Mouse (Mus musculus): ENCODE data around the gene Pex5.

Pex5 gene

DNA sequence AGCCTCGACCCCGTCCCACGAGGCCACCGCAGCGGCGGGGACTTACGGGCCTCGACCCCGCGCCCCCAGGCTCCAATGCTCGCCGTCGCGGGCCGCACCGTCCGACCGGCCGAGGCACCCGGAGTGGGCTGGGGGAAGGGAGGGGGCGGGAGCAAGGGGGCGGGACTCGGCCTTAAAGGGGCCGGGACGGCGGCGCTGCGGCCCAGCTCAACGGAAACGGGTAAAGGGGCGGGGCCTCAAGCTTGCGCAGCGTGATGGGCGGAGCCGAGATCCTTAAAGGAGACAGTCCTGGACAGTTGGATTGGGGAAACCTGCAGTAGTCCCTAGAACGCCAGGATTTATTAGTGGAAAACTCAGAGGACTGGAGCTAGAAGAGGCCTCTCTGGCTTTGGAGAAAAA is at the start of gene Pex5:
Gene Pex5 (minus strand): TSS at position 141 of the 399 bp plus-strand sequence.
- ChIA-PET POLR2A (interaction anchor here (0.6 to 7.6 kb wide), 57 partner anchors 9 to 1808 kb away, joined by 3 to 139 read pairs (median 4); partner anchors contain the start of genes Clstn3 (in 3 of the 4), Grcc10 (in 3 of the 4), Lpcat3 (in 2 of the 4) and C1rl (in 1 of the 4)), CTCF (interaction anchor here (0.6 to 3.2 kb wide), 30 partner anchors 10 to 1745 kb away, joined by 3 to 11 read pairs (median 3); partner anchors contain the start of genes C1rl (in 2 of the 4) and Lpcat3 (in 1 of the 4))

DNA sequence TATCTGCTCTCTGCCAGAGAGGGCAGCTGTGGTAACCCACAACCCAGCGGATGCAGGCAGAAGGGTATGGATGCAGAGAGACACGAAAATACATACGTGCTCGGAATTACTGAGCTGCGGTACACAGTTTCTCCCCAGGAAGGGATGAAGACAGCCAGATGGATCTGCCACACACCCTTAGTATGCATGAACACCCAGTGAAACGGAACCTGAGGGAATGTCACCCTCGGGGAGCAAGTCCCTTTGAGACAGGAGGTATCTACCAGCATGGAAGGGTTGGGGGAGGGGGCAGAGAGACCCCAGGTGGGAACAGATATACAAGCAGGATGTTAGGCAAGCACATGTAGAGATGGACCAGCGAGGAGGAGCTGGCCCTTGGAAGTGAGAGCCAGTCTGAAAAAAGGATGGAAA is 49.0 kb upstream of the Pex5 start:
- ChIA-PET POLR2A (interaction anchor here in 3 of 4 experiments (0.7 to 5.3 kb wide), 12 partner anchors 10 to 278 kb away, joined by 3 to 65 read pairs (median 4); partner anchors contain the start of genes Pex5 (in 2 of the 3) and Ptpn6 (in 1 of the 3)), CTCF (interaction anchor here in 2 of 4 experiments (0.6 to 0.7 kb wide), 2 partner anchors 9 to 16 kb away, joined by 3 read pairs; no protein-coding TSS in a partner anchor)

DNA sequence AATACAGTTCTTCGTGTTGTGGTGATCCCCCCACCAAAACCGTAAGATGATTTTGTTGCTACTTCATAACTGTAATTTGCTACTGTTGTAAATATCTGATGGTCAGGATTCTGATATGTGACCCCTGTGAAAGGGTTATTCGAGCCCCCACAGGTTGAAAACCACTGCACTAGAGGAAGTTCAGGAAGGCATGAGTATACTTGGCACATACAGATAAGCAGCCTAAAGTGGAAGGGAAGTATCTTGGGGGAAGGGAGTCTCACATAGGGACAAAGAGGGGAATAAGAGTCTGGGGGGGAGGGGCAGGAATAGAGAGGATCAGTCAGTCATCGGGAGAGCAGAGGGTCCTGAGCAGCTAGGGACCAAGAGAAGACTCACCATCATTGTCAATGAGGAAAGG is 44.5 kb upstream of the Pex5 start:
- CTCF ChIA-PET: no interaction called here
- POLR2A ChIA-PET: interaction anchor here in 2 of 4 experiments (0.6 to 2.4 kb wide), 7 partner anchors 15 to 282 kb away, joined by 3 to 10 read pairs (median 4); partner anchors contain the start of gene Pex5 (in 1 of the 2)

DNA sequence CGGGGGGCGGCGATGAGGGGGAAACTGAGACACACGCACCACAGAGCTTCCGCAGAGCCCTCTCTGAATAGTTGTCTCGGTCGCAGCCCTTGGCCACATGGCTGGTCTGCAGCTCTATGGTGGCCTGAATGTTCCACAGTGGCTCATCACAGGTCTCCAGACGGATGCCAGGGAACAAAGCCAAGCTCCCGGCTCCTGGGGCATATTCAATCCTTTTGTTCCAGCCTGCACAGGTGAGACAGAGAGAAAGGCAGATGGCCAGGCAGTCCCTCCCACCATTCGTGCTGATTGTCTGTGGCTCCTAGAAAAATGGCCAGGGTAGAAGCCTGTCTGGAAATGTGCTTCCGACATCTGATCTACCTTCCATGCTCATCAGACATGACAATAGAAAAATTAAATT is 43.6 kb upstream of the Pex5 start:
- POLR2A ChIA-PET: interaction anchor here in 2 of 4 experiments (0.5 to 2.4 kb wide), 12 partner anchors 8 to 283 kb away, joined by 3 to 10 read pairs (median 3); partner anchors contain the start of genes C1rl (in 1 of the 2), Grcc10 (in 1 of the 2) and Pex5 (in 1 of the 2)
- CTCF ChIA-PET: interaction anchor here in 2 of 4 experiments (0.5 to 1.1 kb wide), 4 partner anchors 10 to 44 kb away, joined by 3 to 6 read pairs (median 4); partner anchors contain the start of gene Pex5 (in 1 of the 2)

DNA sequence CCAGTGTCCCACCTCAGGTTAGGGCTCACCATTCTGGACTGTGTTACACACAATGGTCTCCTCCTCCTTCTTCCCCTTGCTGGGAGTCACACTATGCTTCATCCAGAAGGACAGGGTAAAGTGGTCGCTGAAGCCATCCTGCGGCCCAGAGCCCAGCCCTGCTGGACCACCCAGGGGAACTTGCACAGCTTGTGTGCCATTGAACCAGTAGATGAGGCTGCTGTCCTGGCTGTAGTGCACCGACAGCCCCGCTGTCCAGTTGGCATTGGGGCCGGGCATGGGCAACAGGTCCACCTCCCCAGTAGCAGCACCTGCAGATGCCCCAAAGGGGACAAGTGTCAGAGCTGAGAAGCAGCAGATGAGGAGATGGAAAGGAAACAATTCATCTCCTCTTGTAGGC is 43.0 kb upstream of the Pex5 start:
- ChIA-PET CTCF (interaction anchor here in 1 of 4 experiments (0.6 to 1.1 kb wide), 3 partner anchors 10 to 43 kb away, joined by 3 to 6 read pairs (median 3); partner anchors contain the start of gene Pex5), POLR2A (interaction anchor here in 2 of 4 experiments (0.5 to 2.4 kb wide), 6 partner anchors 15 to 283 kb away, joined by 3 to 10 read pairs (median 3); partner anchors contain the start of genes C1rl (in 1 of the 2), Grcc10 (in 1 of the 2) and Pex5 (in 1 of the 2))

DNA sequence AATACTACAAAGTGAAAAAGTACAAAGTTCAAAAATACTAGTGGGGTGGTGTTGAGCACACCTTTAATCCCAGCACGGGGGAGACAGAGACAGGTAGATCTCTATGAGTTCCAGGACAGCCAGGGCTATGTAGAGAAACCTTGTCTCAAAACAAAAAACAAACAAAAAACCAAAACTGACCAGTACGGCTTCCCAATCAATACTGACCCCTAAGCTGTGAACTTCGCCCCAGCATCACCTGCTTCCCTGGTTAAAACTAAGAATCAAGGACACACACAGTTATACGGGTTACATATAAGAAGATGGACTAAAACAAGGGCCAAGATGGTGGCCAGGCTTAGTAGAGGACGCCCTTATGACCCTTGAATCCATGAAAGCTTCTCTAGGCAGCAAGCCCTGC is 41.4 kb upstream of the Pex5 start:
- POLR2A ChIA-PET: no interaction called here
- CTCF ChIA-PET: no interaction called here

DNA sequence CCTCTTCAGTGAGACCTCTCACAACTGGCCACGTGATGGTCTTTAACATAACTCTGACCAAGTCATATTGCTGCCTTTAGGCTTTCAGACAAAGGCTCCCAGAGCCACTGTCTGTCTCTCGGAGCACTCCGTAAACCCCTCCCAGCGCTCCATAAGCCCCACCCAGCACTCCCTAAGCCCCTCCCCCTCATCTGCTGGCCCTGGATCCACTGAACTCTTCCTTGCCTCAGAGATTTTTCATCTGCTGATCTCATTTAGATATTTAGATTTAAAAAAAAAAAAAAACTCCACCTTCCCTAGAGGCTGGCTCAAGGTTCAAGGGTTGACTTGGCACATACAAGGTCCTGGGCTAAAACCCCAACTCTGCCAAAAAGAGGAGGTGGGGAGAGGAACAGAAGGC is 38.9 kb upstream of the Pex5 start:
- CTCF ChIA-PET: interaction anchor here in 1 of 4 experiments (0.7 kb wide), 1 partner anchor 1489 kb away, joined by 3 read pairs; no protein-coding TSS in a partner anchor

DNA sequence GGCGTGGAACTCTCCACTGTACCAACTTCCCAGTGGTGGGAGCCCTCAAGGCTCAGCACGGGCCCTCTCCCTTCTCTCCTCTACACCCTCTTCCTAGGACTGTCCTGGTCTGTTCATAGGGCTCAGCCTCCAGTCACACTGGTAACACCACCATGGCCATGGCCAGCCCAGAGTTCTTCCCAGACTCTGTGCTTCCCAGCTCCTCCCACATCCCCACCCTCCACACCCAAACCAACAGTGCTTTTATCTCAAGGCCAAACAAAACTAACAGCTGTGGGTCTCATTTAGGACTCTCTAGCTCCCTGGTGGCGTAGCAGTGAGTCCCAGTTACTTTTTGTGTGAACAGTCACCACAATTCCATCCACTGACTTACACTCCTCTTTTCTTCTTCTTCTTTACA is 37.1 kb upstream of the Pex5 start:
- POLR2A ChIA-PET: interaction anchor here (0.6 to 1.0 kb wide), 6 partner anchors 15 to 1082 kb away, joined by 3 to 4 read pairs (median 4); no protein-coding TSS in a partner anchor
- CTCF ChIA-PET: interaction anchor here in 2 of 4 experiments (0.6 to 1.1 kb wide), 2 partner anchors 8 to 41 kb away, joined by 3 read pairs; partner anchors contain the start of gene C1rl (in 1 of the 2)

More for the DNA sequence above, 38.9 kb upstream of the Pex5 start:
- POLR2A ChIA-PET: interaction anchor here in 3 of 4 experiments (0.7 to 1.5 kb wide), 8 partner anchors 9 to 332 kb away, joined by 3 to 4 read pairs (median 3); partner anchors contain the start of gene Clstn3 (in 2 of the 3)

DNA sequence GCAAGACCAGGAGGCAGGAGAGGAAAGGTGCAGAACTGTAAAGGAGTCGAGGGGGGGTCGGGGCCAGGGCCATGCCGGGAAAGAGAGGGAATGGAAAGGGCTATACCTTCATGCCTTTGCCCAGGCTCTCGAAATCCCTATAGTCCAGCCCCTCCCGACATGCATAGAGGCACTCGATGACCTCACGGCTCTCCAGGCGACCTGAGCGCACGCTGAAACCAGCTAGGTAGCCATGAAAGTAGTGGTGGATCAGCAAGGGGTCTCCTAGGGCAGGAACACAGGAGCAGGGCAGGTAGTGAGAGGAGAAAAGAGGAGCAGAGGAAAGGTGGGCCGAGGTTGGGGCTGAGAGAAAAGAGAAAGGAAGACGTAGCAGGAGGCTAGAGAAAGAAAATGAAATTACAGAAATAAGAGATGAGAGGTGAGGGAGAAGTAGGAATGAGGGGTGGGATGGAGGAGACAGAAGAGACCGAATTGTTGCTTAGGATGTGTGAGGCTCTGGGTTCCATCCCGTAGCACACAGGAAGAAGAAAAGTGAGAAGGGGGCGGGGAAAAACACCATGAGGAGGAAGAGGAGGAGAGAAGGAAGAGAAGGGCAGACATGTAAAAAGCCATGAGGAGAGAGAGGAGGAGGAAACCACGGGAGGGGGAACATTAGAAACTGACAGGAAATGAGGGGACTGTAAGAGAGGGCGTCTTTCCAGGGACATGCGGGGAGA is 35.0 kb upstream of the Pex5 start:
- CTCF ChIA-PET: interaction anchor here in 2 of 4 experiments (0.6 to 2.8 kb wide), 6 partner anchors 23 to 1225 kb away, joined by 3 to 12 read pairs (median 4); partner anchors contain the start of gene Pex5 (in 1 of the 2)
- POLR2A ChIA-PET: interaction anchor here in 3 of 4 experiments (0.6 to 2.9 kb wide), 13 partner anchors 9 to 294 kb away, joined by 3 to 15 read pairs (median 4); partner anchors contain the start of gene Clstn3 (in 1 of the 3)

DNA sequence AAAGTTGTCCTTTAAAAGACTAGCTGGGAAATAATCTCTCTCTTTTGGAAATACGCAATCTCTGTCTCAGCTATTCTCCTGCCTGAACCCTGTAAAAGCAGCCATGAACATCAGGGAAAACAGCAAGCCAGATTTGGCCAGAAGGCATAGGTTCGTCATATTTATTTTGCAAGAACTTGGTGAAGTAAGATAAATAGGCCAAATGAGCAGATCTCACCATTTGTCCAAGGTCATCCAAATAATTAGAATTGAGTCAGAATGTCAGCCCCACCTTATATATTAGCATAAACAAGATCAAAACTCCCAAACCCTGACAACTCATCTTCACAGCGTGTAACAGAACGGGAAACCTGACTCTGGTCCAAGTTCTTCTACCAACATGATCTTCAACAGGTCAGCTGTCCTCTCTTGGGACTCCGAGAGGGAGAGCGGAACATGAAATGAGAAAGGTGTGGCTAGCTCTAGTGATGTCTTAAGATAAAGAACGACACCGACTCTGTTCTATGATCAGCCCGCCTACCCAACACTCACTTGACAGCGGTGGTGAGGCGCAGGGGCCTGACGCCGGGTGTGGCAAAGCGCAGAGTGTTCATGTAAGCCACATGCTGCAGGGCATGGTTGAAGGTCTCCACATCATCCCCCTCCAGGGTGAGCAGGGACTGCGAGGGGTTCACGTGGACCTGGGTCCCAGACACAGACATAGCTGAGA is 34.2 kb upstream of the Pex5 start:
- CTCF ChIA-PET: interaction anchor here in 3 of 4 experiments (0.8 to 2.8 kb wide), 5 partner anchors 24 to 268 kb away, joined by 3 to 12 read pairs (median 4); partner anchors contain the start of gene Pex5 (in 1 of the 3)
- POLR2A ChIA-PET: interaction anchor here in 3 of 4 experiments (0.6 to 2.9 kb wide), 14 partner anchors 12 to 478 kb away, joined by 3 to 15 read pairs (median 4); partner anchors contain the start of gene Clstn3 (in 1 of the 3)

DNA sequence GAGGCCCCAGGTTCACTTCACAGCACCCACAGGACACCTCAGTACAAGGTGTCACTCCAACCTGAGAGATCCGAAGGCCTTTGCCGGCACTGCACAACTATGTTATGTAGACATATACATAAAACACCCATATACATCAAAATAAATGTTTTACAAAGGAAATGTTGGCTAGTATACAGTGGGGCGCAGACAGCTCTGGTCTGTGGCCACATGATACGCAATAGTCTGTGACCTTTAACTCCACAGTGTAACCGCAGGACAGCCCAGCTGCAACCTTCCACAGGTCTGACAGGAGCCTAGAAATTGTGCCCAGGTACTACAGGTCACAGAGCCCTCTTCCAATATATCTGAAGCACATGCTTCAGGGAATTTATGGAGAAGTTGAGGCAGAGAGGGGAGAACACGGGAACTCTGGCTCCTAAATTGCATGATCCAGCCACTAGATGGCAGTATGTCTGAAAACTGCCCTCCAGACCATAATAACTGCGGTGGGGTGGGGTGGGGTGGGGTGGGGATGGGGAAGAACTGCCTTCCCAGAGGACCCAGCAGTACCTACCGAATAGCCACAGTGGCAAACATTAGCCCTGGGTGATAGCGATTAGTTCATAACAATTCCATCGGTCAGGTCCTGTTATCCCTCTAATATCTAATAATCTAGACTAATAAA is 33.5 kb upstream of the Pex5 start:
- POLR2A ChIA-PET: interaction anchor here in 2 of 4 experiments (1.0 to 2.9 kb wide), 13 partner anchors 11 to 296 kb away, joined by 3 to 16 read pairs (median 5); partner anchors contain the start of gene Clstn3 (in 1 of the 2)
- CTCF ChIA-PET: interaction anchor here in 2 of 4 experiments (0.8 to 2.8 kb wide), 12 partner anchors 10 to 45 kb away, joined by 3 to 12 read pairs (median 4); partner anchors contain the start of genes C1rl (in 1 of the 2) and Pex5 (in 1 of the 2)

DNA sequence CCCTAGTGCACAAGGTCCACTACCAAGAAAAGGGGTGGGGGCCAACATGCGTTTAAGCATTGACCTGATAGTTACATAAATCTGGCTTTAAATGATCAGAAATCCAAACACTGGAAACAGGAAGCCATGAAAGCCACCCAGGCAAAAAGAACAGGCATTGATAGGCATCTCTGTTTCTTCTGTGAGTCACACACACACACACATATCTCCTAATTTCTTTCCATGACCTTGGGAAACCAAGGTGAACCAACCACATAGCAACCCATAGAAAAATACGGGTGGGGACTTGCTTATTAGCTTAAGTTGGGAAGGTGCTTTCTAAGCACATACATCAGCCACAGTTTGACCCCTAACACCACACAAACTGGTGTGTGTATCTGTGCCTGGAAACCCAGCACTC is 32.5 kb upstream of the Pex5 start:
- CTCF ChIA-PET: interaction anchor here in 3 of 4 experiments (0.5 to 2.8 kb wide), 8 partner anchors 10 to 212 kb away, joined by 3 to 12 read pairs (median 4); partner anchors contain the start of genes C1rl (in 1 of the 3) and Pex5 (in 1 of the 3)
- POLR2A ChIA-PET: interaction anchor here in 2 of 4 experiments (1.1 to 2.9 kb wide), 8 partner anchors 13 to 34 kb away, joined by 3 to 16 read pairs (median 6); no protein-coding TSS in a partner anchor

DNA sequence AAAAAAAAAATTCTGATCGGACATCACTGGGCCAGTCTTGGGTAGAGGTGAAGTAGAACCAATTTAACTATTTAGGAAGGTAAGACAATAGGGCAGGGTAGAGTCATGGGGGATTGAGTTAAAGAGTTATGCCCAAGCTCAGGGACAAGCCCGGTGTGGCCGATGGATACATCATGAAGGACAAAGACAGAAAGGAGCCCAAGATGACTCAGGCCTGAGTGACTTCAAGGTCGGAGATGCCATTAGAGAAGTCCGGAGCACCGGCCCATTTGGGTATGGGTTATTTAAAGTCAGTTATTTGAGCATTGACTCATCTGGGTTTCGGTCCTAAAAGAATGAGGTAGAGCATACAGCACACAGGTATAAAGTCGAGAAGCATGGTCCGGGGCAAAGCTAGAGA is 31.6 kb upstream of the Pex5 start:
- POLR2A ChIA-PET: interaction anchor here in 3 of 4 experiments (0.8 to 2.4 kb wide), 6 partner anchors 15 to 299 kb away, joined by 3 to 16 read pairs (median 4); no protein-coding TSS in a partner anchor
- CTCF ChIA-PET: interaction anchor here in 2 of 4 experiments (0.6 to 1.7 kb wide), 4 partner anchors 16 to 362 kb away, joined by 3 to 7 read pairs (median 3); partner anchors contain the start of gene Pex5 (in 1 of the 2)

DNA sequence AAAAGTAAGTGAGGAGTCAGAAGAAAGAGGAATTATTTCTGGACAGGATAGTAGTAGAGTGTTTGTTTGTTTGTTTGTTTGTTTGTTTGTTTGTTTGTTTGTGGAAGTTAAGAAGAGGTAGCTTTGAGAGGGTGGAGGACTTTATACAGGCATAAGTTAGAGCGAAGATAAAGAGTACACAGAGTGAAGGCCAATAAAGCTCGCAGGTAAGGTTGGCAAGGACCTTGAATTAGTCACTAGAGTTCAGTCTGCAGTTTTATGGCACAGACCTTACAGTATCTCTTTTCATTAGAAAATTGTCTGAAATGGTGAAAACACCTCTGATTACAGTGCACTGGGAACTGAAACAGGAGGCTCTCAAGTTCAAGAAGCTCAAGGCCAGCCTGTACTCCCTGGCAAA is 31.2 kb upstream of the Pex5 start:
- CTCF ChIA-PET: interaction anchor here in 2 of 4 experiments (0.6 to 1.0 kb wide), 3 partner anchors 16 to 363 kb away, joined by 3 read pairs; no protein-coding TSS in a partner anchor
- POLR2A ChIA-PET: interaction anchor here in 3 of 4 experiments (0.8 to 2.4 kb wide), 5 partner anchors 14 to 299 kb away, joined by 3 to 16 read pairs (median 4); no protein-coding TSS in a partner anchor

DNA sequence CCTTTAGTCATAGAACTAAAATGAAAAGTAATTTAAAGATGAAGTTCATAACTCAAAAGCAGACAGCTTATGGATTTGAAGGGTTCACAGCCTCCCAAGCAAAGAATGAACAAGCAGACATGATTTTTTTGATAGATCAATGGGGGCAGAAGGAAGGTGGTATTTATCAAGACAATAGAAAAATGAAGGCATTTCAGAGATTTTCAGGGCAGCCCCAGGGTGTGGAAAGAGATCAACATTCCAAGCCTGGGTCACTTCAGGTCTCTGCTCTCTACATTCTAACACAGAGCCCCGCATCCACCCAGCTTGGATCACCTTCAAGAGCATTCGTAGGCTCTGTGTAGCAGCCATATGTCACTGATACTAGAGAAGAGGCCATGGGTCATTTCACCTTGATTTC is 28.5 kb upstream of the Pex5 start:
- ChIA-PET CTCF (no interaction called here), POLR2A (interaction anchor here in 3 of 4 experiments (0.6 to 2.7 kb wide), 17 partner anchors 9 to 298 kb away, joined by 3 to 18 read pairs (median 4); partner anchors contain the start of genes Grcc10 (in 1 of the 3), Lpcat3 (in 1 of the 3) and Pex5 (in 1 of the 3))

DNA sequence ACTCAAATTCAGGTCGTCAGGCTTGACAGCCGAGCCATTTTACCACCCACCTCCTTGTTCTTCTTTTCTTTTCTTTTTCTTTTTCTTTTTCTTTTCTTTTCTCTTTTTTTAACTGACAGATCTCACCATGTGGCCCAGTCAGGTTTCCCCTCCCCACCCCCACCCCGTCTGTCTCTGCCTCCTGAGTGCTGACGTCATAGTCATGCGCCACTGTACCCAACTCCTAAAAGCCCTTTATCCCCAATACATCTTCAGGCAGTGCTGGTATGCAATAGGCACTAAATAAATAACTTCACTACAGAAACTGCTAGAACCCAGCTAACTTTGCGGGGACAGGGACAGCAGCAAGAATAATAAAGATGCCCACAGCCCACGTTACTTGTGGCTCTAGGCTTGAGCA is 21.4 kb upstream of the Pex5 start:
- POLR2A ChIA-PET: interaction anchor here in 3 of 4 experiments (0.6 to 1.5 kb wide), 8 partner anchors 13 to 305 kb away, joined by 3 to 9 read pairs (median 4); partner anchors contain the start of genes Pex5 (in 2 of the 3) and Grcc10 (in 1 of the 3)
- CTCF ChIA-PET: interaction anchor here in 1 of 4 experiments (1.1 kb wide), 1 partner anchor 12 kb away, joined by 3 read pairs; no protein-coding TSS in a partner anchor

Measured in embryonic stem cell, embryonic (primary cell).